Mouse (Mus musculus): ENCODE measurements around the gene Tro.
A peak's percentile ranks its signal among the peaks of the same experiment; 100 is the strongest.

The Tro gene

DNA sequence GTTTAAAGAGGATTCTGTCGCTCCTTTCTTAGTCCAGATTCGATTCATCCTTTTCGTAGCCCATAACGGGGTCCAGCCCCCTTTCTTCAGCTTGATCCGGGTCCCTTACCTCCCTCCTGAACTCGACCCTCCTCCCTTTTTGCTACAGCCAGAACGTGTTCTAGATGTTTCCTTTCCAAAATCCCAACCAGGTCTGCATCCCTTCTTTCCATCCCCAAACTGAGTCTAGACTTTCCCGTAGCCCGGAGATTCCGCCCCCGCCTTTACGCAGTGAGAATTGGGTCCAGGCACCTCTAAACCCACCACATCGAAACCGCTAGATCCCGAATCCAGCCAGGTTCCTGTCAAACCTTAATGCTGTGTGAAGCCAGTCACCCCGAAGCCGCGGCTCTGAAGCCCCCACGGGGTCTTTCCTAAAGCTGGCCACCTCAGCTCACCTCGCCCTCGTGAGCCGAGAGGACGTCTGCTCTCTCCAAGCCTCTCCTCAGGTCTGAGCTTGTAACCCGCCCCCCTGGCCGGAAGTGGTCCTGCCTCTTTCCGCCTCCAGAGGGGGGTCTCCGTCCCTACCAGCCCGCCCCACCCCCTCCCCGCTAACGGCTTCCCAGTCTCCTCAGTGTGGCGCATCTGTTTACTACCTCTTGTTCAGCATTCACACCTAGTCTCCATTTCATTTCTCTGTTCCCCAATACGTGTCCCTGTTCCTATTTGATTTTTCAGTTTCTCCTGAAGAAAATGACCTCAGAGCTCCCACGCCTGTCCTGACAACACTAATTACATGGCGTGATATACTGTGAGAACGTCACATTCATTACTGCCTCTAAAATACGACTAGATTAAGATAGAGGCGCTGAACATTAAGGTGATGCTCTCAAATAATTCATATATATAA, at the start of gene Tro:
Tro (minus strand) TSS at position 676 of the 889 bp plus-strand sequence.
- DNase-seq (ENCODE audit: low spot score) = no peak

DNA sequence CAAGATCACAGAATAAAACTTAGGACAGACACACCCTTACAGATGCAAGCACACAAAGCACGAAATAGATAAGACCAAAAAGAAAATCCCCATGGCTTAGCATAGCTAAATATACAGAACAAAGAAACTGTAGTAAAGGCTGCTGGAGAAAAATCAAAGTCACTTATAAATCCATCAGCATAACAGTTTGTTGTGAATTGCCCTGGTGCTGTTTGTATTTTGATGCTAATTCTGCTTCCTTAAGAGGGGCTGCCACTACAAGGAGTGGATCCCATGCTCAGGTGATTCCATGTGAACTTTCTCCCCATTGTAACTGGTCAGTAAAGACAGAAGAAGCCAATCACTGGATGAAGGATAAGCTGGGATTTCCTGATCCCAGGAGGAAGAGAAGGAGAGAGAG, 20.1 kb upstream of the Tro start:
- no peak for DNase-seq (ENCODE audit: low spot score)

DNA sequence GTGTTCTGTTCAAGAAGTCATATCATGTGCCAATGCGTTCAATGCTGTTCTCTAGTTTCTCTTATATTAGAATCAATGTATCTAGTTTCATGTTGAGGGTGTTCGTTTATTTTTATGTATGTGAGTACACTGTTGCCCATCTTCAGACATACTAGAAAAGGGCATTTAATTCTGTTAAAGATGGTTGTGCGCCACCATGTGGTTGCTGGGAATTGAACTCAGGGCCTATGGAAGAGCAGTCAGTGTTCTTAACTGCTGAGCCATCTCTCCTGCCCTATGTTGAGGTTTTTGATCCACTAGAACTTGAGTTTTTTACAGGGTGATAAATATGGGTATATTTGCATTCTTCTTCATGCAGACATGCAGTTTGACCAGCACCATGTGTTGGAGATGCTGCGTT, 5.4 kb upstream of the Tro start:
- DNase-seq (ENCODE audit: low spot score) = peak; percentile 8

DNA sequence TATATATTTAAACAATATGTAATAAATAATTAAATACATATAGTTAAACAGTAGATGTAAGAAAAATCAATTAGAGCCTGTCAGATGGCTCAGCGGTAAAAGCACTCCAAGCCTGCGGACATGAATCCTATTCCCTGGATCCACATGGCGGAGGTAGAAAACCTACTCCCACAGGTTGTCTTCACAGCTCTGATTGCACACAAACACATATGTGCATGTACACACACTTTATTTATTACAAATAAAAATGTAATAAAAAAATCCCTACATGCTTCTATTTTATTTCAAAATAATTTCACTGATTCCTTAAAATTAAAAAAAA, 375 bp upstream of the Tro start:
- no peak for DNase-seq (ENCODE audit: low spot score)

DNA sequence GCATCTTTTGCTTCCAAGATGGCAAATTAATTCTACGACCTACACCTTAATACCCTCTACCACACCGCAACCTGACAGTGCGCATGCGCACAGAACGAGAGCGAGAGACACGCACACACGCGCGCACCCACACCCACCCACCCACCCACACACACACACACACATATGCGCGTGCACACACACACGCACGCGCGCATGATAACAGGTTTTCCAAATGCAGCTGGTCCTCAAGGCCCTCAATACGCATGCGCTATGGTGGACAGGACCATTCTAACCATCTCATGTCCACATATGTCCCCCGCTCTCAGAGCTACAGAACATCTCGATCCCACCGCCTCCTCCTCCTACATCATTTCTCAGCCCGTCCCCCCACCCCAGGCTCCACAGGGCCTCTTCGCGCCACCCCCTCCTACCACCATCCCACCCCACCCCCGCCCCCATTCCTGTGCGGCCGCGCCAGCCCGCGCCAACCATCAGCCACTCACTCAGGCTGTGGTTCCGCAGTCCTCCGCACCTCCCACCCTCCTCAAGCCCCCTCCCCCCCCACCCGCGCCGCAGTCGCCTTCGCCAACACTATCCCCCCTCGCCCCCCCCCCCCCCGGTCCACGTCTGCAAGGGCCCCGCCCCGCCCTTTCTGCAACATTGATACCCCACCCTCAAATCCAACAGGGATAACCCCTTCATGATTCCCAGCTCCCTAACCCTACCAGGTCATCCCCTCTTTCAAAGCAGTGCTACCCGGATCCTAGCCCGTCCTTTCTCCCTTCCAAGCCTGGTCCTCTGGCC, 1.1 kb downstream of the Tro start:
- DNase-seq (ENCODE audit: low spot score) = no peak

DNA sequence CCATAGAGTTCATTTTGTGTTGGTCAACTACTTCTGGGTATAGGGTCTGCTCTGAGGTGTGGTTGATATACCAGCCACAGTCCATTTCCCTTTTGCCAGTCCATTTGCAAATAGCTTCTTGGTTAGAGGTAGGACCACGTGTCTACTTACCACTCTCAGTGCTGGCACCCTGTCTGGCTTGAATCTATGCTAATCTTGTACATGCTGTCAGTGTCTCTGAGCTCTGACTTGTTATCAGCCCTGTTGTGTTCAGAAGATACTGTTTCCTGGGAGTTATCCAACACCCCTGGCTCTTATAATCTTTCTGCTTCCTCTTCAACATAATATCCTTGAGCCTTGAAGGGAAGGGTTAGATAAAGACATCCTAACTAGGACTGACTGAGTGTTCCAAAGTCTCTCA, 21.0 kb downstream of the Tro start:
- no peak for DNase-seq (ENCODE audit: low spot score)

DNA sequence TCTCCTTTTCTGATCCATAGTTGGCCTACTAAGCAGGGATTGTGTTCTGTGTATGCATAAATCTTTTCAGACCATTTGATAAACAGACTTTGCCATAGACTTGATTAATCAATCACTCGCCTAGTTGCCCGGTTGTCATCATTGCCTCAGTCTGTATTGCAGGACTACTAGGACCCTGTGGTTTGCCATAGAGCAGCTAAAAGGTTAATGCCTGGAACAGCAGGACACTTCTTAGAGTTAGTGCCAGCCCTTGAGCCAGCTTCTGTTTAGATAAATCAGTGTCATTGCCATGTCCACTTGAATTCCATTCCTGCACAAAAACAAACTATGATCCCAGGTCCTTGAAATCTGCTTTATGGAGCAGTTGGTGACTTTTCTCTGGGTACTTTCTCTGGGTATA, 58.5 kb downstream of the Tro start:
- DNase-seq (ENCODE audit: low spot score) = no peak
